Mouse (Mus musculus): Measurements from ENCODE around the gene E4f1.

GRCm38 (mm10) chr17:24505286-24505955 is 35.3 kb upstream of the E4f1 start:
- no peak for TF ChIP-seq CTCF (IDR thresholded peaks at IDR 0.05; ENCODE audit: borderline replicate concordance, extremely low read depth, insufficient read depth, insufficient read length)
- TF ChIP-seq POLR2A (IDR thresholded peaks at IDR 0.05; ENCODE audit: borderline replicate concordance, extremely low read depth, insufficient read depth, insufficient read length, poor library complexity, severe bottlenecking), result no peak

All from brain, embryonic 14.5 days (tissue).